Mouse (Mus musculus): ENCODE measurements around the gene Gm1979.
"Not testable (repeated sequence)": the region's sequence is repeated elsewhere in the genome, so short reads cannot be mapped to it uniquely, and the experiment has no call there.

Gm1979 gene

DNA sequence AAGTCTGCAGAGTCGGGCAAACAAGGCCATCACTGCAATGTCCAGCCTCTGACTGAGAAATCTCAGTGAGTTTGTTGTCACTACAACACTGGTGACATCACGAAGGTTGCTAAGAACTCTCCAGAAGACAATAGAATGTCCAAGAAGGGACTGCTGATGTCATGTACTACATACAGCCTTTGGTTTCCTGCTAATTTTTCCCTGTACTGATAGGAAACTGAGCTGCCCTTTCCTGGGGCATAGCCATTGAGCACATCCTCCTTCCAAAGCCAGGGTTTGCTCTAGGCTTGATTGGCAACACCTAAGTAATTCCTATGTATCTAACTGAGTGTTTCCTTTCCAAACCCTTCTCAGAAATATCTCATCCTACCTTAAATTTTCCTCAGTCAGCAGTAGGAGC, at the start of gene Gm1979:
Gm1979 (minus strand) TSS at position 101 of the 400 bp plus-strand sequence.
- in situ Hi-C loops (cut with MboI, MseI): loop anchor here (5.0 kb wide), 1 partner anchor 47 kb away; no protein-coding TSS in a partner anchor

DNA sequence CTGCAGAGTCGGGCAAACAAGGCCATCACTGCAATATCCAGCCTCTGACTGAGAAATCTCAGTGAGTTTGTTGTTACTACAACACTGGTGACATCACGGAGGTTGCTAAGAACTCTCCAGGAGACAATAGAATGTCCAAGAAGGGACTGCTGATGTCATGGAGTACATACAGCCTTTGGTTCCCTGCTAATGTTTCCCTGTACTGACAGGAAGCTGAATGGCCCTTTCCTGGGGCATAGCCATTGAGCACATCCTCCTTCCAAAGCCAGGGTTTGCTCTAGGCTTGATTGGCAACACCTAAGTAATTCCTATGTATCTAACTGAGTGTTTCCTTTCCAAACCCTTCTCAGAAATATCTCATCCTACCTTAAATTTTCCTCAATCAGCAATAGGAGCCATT, 34.9 kb upstream of the Gm1979 start, which contains the start of gene Speer4a:
Speer4a (minus strand) TSS at position 101 of the 400 bp plus-strand sequence.
- in situ Hi-C loops (cut with MboI, MseI): not testable (repeated sequence)

DNA sequence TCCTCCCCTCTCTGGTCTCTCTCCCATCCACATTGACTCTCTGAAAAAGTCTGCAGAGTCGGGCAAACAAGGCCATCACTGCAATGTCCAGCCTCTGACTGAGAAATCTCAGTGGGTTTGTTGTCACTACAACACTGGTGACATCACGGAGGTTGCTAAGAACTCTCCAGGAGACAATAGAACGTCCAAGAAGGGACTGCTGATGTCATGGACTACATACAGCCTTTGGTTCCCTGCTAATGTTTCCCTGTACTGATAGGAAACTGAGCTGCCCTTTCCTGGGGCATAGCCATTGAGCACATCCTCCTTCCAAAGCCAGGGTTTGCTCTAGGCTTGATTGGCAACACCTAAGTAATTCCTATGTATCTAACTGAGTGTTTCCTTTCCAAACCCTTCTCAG, 18.2 kb upstream of the Gm1979 start, which contains the start of gene Gm5862:
Gm5862 (minus strand) TSS at position 101 of the 400 bp plus-strand sequence.
- in situ Hi-C loops (cut with MboI, MseI): not testable (repeated sequence)

DNA sequence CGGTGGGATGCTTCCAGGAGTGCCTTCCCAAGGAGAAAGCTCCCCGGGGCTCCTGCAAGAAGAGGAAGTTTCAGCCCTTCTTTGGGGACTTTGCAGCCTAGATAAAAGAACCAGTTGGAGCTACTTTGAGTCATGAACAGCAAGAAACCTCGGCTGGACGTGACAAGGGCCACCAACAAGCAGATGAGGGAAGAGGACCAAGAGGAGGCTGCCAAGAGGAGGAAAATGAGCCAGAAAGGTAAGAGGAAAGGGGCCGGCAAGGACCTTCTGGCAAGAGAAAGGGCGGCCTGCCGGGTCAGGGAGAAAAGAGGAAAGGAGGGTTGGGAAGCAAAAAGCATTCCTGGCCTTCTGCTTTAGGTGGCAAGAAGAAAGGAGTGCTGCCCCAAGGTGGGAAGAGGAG, 3.1 kb upstream of the Gm1979 start:
- in situ Hi-C loops (cut with MboI, MseI): loop anchor here (5.0 kb wide), 1 partner anchor 50 kb away; no protein-coding TSS in a partner anchor

DNA sequence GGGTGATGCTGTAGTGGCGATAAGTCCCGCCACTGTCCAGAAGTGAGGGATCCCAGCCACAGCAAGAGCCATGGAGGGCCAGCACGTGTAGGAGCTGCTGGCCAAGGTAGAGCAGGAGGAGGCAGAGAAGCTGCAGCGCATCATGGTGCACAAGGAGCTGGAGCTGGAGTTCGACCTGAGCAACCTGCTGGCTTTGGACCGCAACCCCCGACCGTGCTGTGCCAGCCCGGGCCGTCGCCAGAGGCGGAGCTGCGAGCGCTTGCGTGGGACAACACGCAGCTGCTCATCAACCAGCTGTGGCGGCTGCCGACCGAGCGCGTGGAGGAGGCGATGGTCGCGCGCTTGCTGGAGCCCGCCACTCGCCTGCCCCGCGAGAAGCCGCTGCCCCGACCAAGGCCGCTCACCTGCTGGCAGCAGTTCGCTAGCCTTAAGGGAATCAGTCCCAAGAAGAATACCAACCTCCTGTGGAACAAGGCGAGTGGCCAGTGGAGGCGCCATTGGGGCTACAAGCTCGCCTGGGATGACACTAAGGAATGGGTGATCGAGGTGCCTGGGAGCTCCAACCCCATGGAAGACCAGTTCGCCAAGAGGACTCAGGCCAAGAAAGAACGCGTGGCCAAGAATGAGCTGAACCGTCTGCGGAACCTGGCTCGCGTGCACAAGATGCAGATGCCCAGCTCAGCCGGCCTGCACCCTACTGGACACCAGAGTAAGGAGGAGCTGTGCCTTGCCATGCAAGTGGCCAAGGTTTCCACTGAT, 2.5 kb upstream of the Gm1979 start:
- in situ Hi-C loops (cut with MboI, MseI): loop anchor here (5.0 kb wide), 1 partner anchor 50 kb away; no protein-coding TSS in a partner anchor

DNA sequence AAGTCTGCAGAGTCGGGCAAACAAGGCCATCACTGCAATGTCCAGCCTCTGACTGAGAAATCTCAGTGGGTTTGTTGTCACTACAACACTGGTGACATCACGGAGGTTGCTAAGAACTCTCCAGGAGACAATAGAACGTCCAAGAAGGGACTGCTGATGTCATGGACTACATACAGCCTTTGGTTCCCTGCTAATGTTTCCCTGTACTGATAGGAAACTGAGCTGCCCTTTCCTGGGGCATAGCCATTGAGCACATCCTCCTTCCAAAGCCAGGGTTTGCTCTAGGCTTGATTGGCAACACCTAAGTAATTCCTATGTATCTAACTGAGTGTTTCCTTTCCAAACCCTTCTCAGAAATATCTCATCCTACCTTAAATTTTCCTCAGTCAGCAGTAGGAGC, 16.0 kb downstream of the Gm1979 start, which contains the start of gene Gm21698:
Gm21698 (minus strand) TSS at position 101 of the 400 bp plus-strand sequence.
- in situ Hi-C loops (cut with MboI, MseI): not testable (repeated sequence)

DNA sequence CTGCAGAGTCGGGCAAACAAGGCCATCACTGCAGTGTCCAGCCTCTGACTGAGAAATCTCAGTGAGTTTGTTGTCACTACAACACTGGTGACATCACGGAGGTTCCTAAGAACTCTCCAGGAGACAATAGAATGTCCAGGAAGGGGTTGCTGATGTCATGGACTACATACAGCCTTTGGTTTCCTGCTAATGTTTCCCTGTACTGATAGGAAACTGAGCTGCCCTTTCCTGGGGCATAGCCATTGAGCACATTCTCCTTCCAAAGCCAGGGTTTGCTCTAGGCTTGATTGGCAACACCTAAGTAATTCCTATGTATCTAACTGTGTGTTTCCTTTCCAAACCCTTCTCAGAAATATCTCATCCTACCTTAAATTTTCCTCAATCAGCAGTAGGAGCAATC, 32.0 kb downstream of the Gm1979 start, which contains the start of gene Gm21680:
Gm21680 (minus strand) TSS at position 101 of the 400 bp plus-strand sequence.
- in situ Hi-C loops (cut with MboI, MseI): not testable (repeated sequence)

DNA sequence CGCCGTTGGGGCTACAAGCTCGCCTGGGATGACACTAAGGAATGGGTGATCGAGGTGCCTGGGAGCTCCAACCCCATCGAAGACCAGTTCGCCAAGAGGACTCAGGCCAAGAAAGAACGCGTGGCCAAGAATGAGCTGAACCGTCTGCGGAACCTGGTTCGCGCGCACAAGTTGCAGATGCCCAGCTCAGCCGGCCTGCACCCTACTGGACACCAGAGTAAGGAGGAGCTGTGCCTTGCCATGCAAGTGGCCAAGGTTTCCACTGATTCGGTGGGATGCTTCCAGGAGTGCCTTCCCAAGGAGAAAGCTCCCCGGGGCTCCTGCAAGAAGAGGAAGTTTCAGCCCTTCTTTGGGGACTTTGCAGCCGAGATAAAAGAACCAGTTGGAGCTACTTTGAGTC, 47.5 kb downstream of the Gm1979 start:
- in situ Hi-C loops (cut with MboI, MseI): loop anchor here (5.0 kb wide), 1 partner anchor 50 kb away; no protein-coding TSS in a partner anchor

DNA sequence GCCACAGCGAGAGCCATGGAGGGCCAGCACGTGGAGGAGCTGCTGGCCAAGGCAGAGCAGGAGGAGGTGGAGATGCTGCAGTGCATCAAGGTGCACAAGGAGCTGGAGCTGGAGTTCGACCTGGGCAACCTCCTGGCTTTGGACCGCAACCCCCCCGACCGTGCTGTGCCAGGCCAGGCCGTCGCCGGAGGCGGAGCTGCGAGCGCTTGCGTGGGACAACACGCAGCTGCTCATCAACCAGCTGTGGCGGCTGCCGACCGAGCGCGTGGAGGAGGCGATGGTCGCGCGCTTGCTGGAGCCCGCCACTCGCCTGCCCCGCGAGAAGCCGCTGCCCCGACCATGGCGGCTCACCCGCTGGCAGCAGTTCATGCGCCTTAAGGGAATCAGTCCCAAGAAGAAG, 48.0 kb downstream of the Gm1979 start:
- in situ Hi-C loops (cut with MboI, MseI): loop anchor here (5.0 kb wide), 1 partner anchor 51 kb away; no protein-coding TSS in a partner anchor

DNA sequence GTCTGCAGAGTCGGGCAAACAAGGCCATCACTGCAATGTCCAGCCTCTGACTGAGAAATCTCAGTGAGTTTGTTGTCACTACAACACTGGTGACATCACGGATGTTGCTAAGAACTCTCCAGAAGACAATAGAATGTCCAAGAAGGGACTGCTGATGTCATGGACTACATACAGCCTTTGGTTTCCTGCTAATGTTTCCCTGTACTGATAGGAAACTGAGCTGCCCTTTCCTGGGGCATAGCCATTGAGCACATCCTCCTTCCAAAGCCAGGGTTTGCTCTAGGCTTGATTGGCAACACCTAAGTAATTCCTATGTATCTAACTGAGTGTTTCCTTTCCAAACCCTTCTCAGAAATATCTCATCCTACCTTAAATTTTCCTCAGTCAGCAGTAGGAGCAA, 50.3 kb downstream of the Gm1979 start, which contains the start of gene Gm21671:
Gm21671 (minus strand) TSS at position 101 of the 400 bp plus-strand sequence.
- in situ Hi-C loops (cut with MboI, MseI): not testable (repeated sequence)

All from T-helper 2 cell (primary cell).